Mouse (Mus musculus): ENCODE measurements around the gene Mmgt2.

- TF ChIP-seq CTCF (IDR thresholded peaks at IDR 0.05; ENCODE audit: extremely low read depth, insufficient read depth, low read length) (no peak), POLR2A (IDR thresholded peaks at IDR 0.05; ENCODE audit: extremely low read depth, insufficient read depth, low read length) (no peak)
These were observed 45.0 kb upstream of the Mmgt2 start for GRCm38 (mm10) chr11:62603312-62604056.
